Mouse (Mus musculus): ENCODE results near the gene Mrpl12. TPM values are rescaled to one million over a fixed set of nuclear protein-coding genes. Genes with fewer than 3 reads are reported as not detected.

Mrpl12 gene
- total and polyA plus RNA-seq, 2 experiments from 2014 or later: 161 to 315 TPM

GRCm38 (mm10) chr11:120517147-120517546 lies 32.7 kb downstream of the Mrpl12 start:
- H3K4me3 ChIP-seq (ENCODE audit: low read depth, low read length): no peak overlapping the region
- H3K4me1 ChIP-seq (ENCODE audit: control insufficient read depth, insufficient read depth): peaks cover 15% of the 10 kb centered on the region
- ATAC-seq (ENCODE audit: insufficient read depth, low read depth) (no peak), DNase-seq (ENCODE audit: low spot score) (no peak)
- no peak overlapping the region for H3K4me2 ChIP-seq (ENCODE audit: low read depth, low read length)
- no peaks in the 10 kb centered on the region for H3K27me3 ChIP-seq (ENCODE audit: control insufficient read depth, insufficient read depth, low read length)
- no peak overlapping the region for H3K27ac ChIP-seq (ENCODE audit: low read depth)
- H3K36me3 ChIP-seq (replicated peaks; ENCODE audit: control insufficient read depth, insufficient read depth, low read length): no peaks in the 10 kb centered on the region
- no peaks in the 10 kb centered on the region for H3K9me3 ChIP-seq (replicated peaks; ENCODE audit: control insufficient read depth, low read length)
- TF ChIP-seq EP300 (IDR thresholded peaks at IDR 0.05; ENCODE audit: low read depth) (no peak), CTCF (IDR thresholded peaks at IDR 0.05; ENCODE audit: low read depth) (no peak)
- H3K9ac ChIP-seq (replicated peaks; ENCODE audit: low read depth, low read length): no peak overlapping the region
- WGBS: 81% methylated on average over 4 of the region's 4 CpGs

GRCm38 (mm10) chr11:120518027-120518426 lies 33.6 kb downstream of the Mrpl12 start:
- ATAC-seq (ENCODE audit: insufficient read depth, low read depth): 0 out of 2 replicates have a peak, but pooled peaks have one; percentile 28
- peak overlapping the region; percentile 13; the same call in 1 of the 2 replicates for H3K4me2 ChIP-seq (ENCODE audit: low read depth, low read length)

GRCm38 (mm10) chr11:120518558-120518957 lies 34.1 kb downstream of the Mrpl12 start:
- peak overlapping the region; percentile 63 for H3K27ac ChIP-seq (ENCODE audit: low read depth)
- WGBS: 52% methylated on average over 6 of the region's 6 CpGs
- ATAC-seq (ENCODE audit: insufficient read depth, low read depth) (no peak), DNase-seq (ENCODE audit: low spot score) (no peak)
- no peaks in the 10 kb centered on the region for H3K9me3 ChIP-seq (replicated peaks; ENCODE audit: control insufficient read depth, low read length)
- H3K9ac ChIP-seq (replicated peaks; ENCODE audit: low read depth, low read length): no peak overlapping the region
- H3K4me1 ChIP-seq (ENCODE audit: control insufficient read depth, insufficient read depth): peaks cover 15% of the 10 kb centered on the region
- H3K27me3 ChIP-seq (ENCODE audit: control insufficient read depth, insufficient read depth, low read length): no peaks in the 10 kb centered on the region
- peak overlapping the region; percentile 13; the same call in 1 of the 2 replicates for H3K4me2 ChIP-seq (ENCODE audit: low read depth, low read length)
- no peak overlapping the region for H3K4me3 ChIP-seq (ENCODE audit: low read depth, low read length)
- TF ChIP-seq CTCF (IDR thresholded peaks at IDR 0.05; ENCODE audit: low read depth) (no peak), EP300 (IDR thresholded peaks at IDR 0.05; ENCODE audit: low read depth) (no peak)
- H3K36me3 ChIP-seq (replicated peaks; ENCODE audit: control insufficient read depth, insufficient read depth, low read length): no peaks in the 10 kb centered on the region

More at GRCm38 (mm10) chr11:120518027-120518426, 33.6 kb downstream of the Mrpl12 start:
- no peaks in the 10 kb centered on the region for H3K36me3 ChIP-seq (replicated peaks; ENCODE audit: control insufficient read depth, insufficient read depth, low read length)
- H3K27me3 ChIP-seq (ENCODE audit: control insufficient read depth, insufficient read depth, low read length): no peaks in the 10 kb centered on the region
- no peak overlapping the region for H3K4me3 ChIP-seq (ENCODE audit: low read depth, low read length)
- TF ChIP-seq EP300 (IDR thresholded peaks at IDR 0.05; ENCODE audit: low read depth): no peak
- TF ChIP-seq CTCF (IDR thresholded peaks at IDR 0.05; ENCODE audit: low read depth): no peak
- no peaks in the 10 kb centered on the region for H3K9me3 ChIP-seq (replicated peaks; ENCODE audit: control insufficient read depth, low read length)
- DNase-seq (ENCODE audit: low spot score): no peak
- peak overlapping the region; percentile 29; the same call in 1 of the 2 replicates for H3K9ac ChIP-seq (replicated peaks; ENCODE audit: low read depth, low read length)
- 55% methylated on average over 6 of the region's 6 CpGs for WGBS
- peak overlapping the region; percentile 63 for H3K27ac ChIP-seq (ENCODE audit: low read depth)
- peaks cover 15% of the 10 kb centered on the region for H3K4me1 ChIP-seq (ENCODE audit: control insufficient read depth, insufficient read depth)

- no peaks in the 10 kb centered on the region for H3K27me3 ChIP-seq (ENCODE audit: control insufficient read depth, insufficient read depth, low read length)
- peak overlapping the region; percentile 41; the same call in 1 of the 2 replicates for H3K9ac ChIP-seq (replicated peaks; ENCODE audit: low read depth, low read length)
- DNase-seq (ENCODE audit: low spot score) (peak; percentile 93), ATAC-seq (ENCODE audit: insufficient read depth, low read depth) (peak; percentile 83)
- peaks cover 15% of the 10 kb centered on the region for H3K4me1 ChIP-seq (ENCODE audit: control insufficient read depth, insufficient read depth)
- WGBS: 23% methylated on average over 9 of the region's 9 CpGs
- H3K4me3 ChIP-seq (ENCODE audit: low read depth, low read length): no peak overlapping the region
- H3K36me3 ChIP-seq (replicated peaks; ENCODE audit: control insufficient read depth, insufficient read depth, low read length): no peaks in the 10 kb centered on the region
- H3K4me2 ChIP-seq (ENCODE audit: low read depth, low read length): peak overlapping the region; percentile 41
- H3K27ac ChIP-seq (ENCODE audit: low read depth): peak overlapping the region; percentile 54
- no peak for TF ChIP-seq CTCF (IDR thresholded peaks at IDR 0.05; ENCODE audit: low read depth)
- TF ChIP-seq EP300 (IDR thresholded peaks at IDR 0.05; ENCODE audit: low read depth): no peak
- no peaks in the 10 kb centered on the region for H3K9me3 ChIP-seq (replicated peaks; ENCODE audit: control insufficient read depth, low read length)
These were observed 35.3 kb downstream of the Mrpl12 start for GRCm38 (mm10) chr11:120519738-120520137.

- ATAC-seq (ENCODE audit: insufficient read depth, low read depth) (no peak), DNase-seq (ENCODE audit: low spot score) (no peak)
- Histone ChIP-seq H3K9ac (replicated peaks; ENCODE audit: low read depth, low read length) (no peak overlapping the region), H3K27ac (ENCODE audit: low read depth) (peak overlapping the region; percentile 84), H3K4me2 (ENCODE audit: low read depth, low read length) (no peak overlapping the region), H3K9me3 (replicated peaks; ENCODE audit: control insufficient read depth, low read length) (no peaks in the 10 kb centered on the region), H3K4me1 (ENCODE audit: control insufficient read depth, insufficient read depth) (peaks cover 15% of the 10 kb centered on the region), H3K36me3 (replicated peaks; ENCODE audit: control insufficient read depth, insufficient read depth, low read length) (no peaks in the 10 kb centered on the region), H3K27me3 (ENCODE audit: control insufficient read depth, insufficient read depth, low read length) (no peaks in the 10 kb centered on the region), H3K4me3 (ENCODE audit: low read depth, low read length) (no peak overlapping the region)
- TF ChIP-seq CTCF (IDR thresholded peaks at IDR 0.05; ENCODE audit: low read depth): no peak
- TF ChIP-seq EP300 (IDR thresholded peaks at IDR 0.05; ENCODE audit: low read depth): no peak
- 63% methylated on average over 9 of the region's 9 CpGs for WGBS
These were observed 36.1 kb downstream of the Mrpl12 start for GRCm38 (mm10) chr11:120520498-120520897.

All from heart, postnatal 0 days (tissue).